8 mouse cellular contexts compared by ENCODE assay signal in the genomic region with DNA sequence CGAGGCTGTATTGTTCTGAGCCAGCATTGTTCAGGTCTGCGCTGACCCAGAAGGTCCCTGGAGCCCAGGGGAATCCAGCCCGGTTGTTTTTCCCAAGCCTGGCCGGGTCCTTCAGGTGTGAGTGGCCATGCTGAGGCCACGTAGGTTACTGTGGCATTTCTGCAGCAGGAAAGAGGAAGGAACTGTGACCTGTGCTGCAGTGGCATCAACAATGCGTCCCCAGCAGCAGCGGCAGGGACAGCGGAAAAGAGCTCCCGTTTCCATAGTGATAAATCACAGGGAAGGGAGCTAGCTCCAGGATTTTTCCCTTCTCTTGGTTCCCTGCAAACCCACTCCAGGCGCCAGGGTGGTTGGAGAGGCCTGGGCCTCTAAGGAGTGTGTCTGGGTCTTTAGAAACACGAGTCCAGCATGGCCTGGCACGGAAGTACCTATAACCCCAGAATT. TPM values are rescaled to one million over a fixed set of nuclear protein-coding genes. Genes with fewer than 3 reads are reported as not detected.
DNase-seq lines count a peak whose midpoint lies in the region; ATAC-seq and TF ChIP-seq lines count a peak whose summit lies in the region.

No protein-coding gene starts in this region.

- H3K27me3 ChIP-seq in E14TG2a.4 (ENCODE audit: insufficient read depth, low read length): no peaks in the 10 kb centered on the region
- H3K27me3 ChIP-seq in heart, embryonic 11.5 days (ENCODE audit: control insufficient read depth, insufficient read depth, low read length): no peaks in the 10 kb centered on the region
- H3K27me3 ChIP-seq in kidney, adult 2 months (replicated peaks; ENCODE audit: control insufficient read depth, insufficient read depth, low read length): no peaks in the 10 kb centered on the region
- H3K27me3 ChIP-seq in liver, embryonic 11.5 days (replicated peaks; ENCODE audit: control insufficient read depth, insufficient read depth, low read length): no peaks in the 10 kb centered on the region

- peak overlapping the region; percentile 18; the same call in 1 of the 2 replicates for H3K27ac ChIP-seq in heart, embryonic 11.5 days (ENCODE audit: low read depth, low read length)
- peak overlapping the region; percentile 66 for H3K27ac ChIP-seq in kidney, adult 2 months (ENCODE audit: insufficient read depth, low read depth, low read length)
- H3K27ac ChIP-seq in liver, embryonic 11.5 days (ENCODE audit: low read depth, low read length): no peak overlapping the region

- no peaks in the 10 kb centered on the region for H3K36me3 ChIP-seq in E14TG2a.4 (ENCODE audit: insufficient read depth, low read length)
- H3K36me3 ChIP-seq in heart, embryonic 11.5 days (ENCODE audit: control insufficient read depth, insufficient read depth, low read length): no peaks in the 10 kb centered on the region
- H3K36me3 ChIP-seq in kidney, adult 2 months (ENCODE audit: control insufficient read depth, insufficient read depth, low read length): no peaks in the 10 kb centered on the region
- no peaks in the 10 kb centered on the region for H3K36me3 ChIP-seq in liver, embryonic 11.5 days (ENCODE audit: control insufficient read depth, insufficient read depth, low read length)

- H3K4me1 ChIP-seq in E14TG2a.4 (replicated peaks; ENCODE audit: low read depth, low read length): peaks cover 24% of the 10 kb centered on the region
- peaks cover 9% of the 10 kb centered on the region for H3K4me1 ChIP-seq in heart, embryonic 11.5 days (ENCODE audit: control insufficient read depth, insufficient read depth, low read length)
- no peaks in the 10 kb centered on the region; the same call in 1 of the 2 replicates for H3K4me1 ChIP-seq in kidney, adult 2 months (ENCODE audit: control insufficient read depth, insufficient read depth, low read length)
- peaks cover 4% of the 10 kb centered on the region; the same call in 1 of the 2 replicates for H3K4me1 ChIP-seq in liver, embryonic 11.5 days (replicated peaks; ENCODE audit: control insufficient read depth, insufficient read depth, low read length)

- H3K4me3 ChIP-seq in E14TG2a.4 (replicated peaks; ENCODE audit: low read length): peak overlapping the region; percentile 3; the same call in 1 of the 2 replicates
- H3K4me3 ChIP-seq in heart, embryonic 11.5 days (ENCODE audit: low read depth, low read length): no peak overlapping the region
- H3K4me3 ChIP-seq in kidney, adult 2 months (ENCODE audit: insufficient read depth, low read depth, low read length): no peak overlapping the region
- H3K4me3 ChIP-seq in liver, embryonic 11.5 days (ENCODE audit: low read depth, low read length): no peak overlapping the region

- no peak overlapping the region for H3K9ac ChIP-seq in heart, embryonic 11.5 days (ENCODE audit: low read depth, low read length)
- H3K9ac ChIP-seq in liver, embryonic 11.5 days (ENCODE audit: low read depth, low read length): no peak overlapping the region

- H3K4me2 ChIP-seq in heart, embryonic 11.5 days: no peak overlapping the region; the same call in 1 of the 2 replicates
- H3K4me2 ChIP-seq in liver, embryonic 11.5 days: no peak overlapping the region

- DNase-seq in embryo, embryonic 9.5 days (ENCODE audit: extremely low spot score): peak; percentile 49
- DNase-seq in kidney, adult 2 months: peak; percentile 74
- DNase-seq in left cerebral cortex, postnatal 4 days: peak; percentile 11
- DNase-seq in retina, postnatal 1 day: peak; percentile 45
- no peak for DNase-seq in cerebellum, adult 8-10 months
- DNase-seq in liver, embryonic 11.5 days (ENCODE audit: low spot score): no peak

- intact Hi-C loops in left cerebral cortex, postnatal 4 days (cut with DNase I): no loop called here

- no peaks in the 10 kb centered on the region for H3K9me3 ChIP-seq in E14TG2a.4 (ENCODE audit: low read length)
- no peaks in the 10 kb centered on the region for H3K9me3 ChIP-seq in heart, embryonic 11.5 days (replicated peaks; ENCODE audit: control insufficient read depth, low read length)
- no peaks in the 10 kb centered on the region for H3K9me3 ChIP-seq in liver, embryonic 11.5 days (ENCODE audit: control insufficient read depth, low read length)

- WGBS in heart, embryonic 11.5 days (ENCODE audit: insufficient replicate concordance): 30% methylated on average over 12 of the region's 12 CpGs
- WGBS in kidney, adult 2 months: 46% methylated on average over 12 of the region's 12 CpGs
- WGBS in liver, embryonic 11.5 days: 46% methylated on average over 12 of the region's 12 CpGs

- TF ChIP-seq POLR2A in kidney, adult 2 months (IDR thresholded peaks at IDR 0.05; ENCODE audit: low read depth, low read length): no peak

- ATAC-seq in heart, embryonic 11.5 days (replicated peaks; ENCODE audit: insufficient number of reproducible peaks, low FRiP score, low TSS enrichment): no peak
- no peak for ATAC-seq in liver, embryonic 11.5 days (replicated peaks; ENCODE audit: low FRiP score)

- no peak for TF ChIP-seq CTCF in E14TG2a.4 (conservative IDR thresholded peaks at IDR 0.05; ENCODE audit: low read length)
- no peak for TF ChIP-seq CTCF in kidney, adult 2 months (conservative IDR thresholded peaks at IDR 0.05; ENCODE audit: insufficient read depth, insufficient read length, low read depth, low read length)

RNA-seq across cellular contexts. Expression of gene Pecam1, which starts 13.2 kb away (rescaled TPM):
- polyA plus RNA-seq in heart, embryonic 11.5 days (2014; fragmentation: Nextera tagmentation; extraction: Ambion mirVana): 52.0 and 61.8 TPM in 2 replicates
- polyA plus RNA-seq in kidney, adult 2 months (2012; rRNA removed): 56.8 and 60.4 TPM in 2 replicates
- 10 to 100 TPM; 17.7 TPM for total RNA-seq in left cerebral cortex, postnatal 4 days (2021)
- polyA plus RNA-seq in liver, embryonic 11.5 days (2014; fragmentation: Nextera tagmentation; extraction: Ambion mirVana): 17.8 and 18.0 TPM in 2 replicates

RNA-seq across cellular contexts. Expression of gene Milr1, which starts 13.8 kb away (rescaled TPM):
- polyA plus RNA-seq in heart, embryonic 11.5 days (2014; fragmentation: Nextera tagmentation; extraction: Ambion mirVana): 1.2 TPM in 2 replicates
- 0.27 and 0.66 TPM in 2 replicates for polyA plus RNA-seq in kidney, adult 2 months (2012; rRNA removed)
- total RNA-seq in left cerebral cortex, postnatal 4 days (2021): under 1 TPM; 0.56 to 0.93 TPM
- 2.3 and 2.4 TPM in 2 replicates for polyA plus RNA-seq in liver, embryonic 11.5 days (2014; fragmentation: Nextera tagmentation; extraction: Ambion mirVana)

RNA-seq across cellular contexts. Expression of gene Polg2, which starts 42.1 kb away (rescaled TPM):
- polyA plus RNA-seq in heart, embryonic 11.5 days (2014; fragmentation: Nextera tagmentation; extraction: Ambion mirVana): 7.5 and 9.3 TPM in 2 replicates
- polyA plus RNA-seq in kidney, adult 2 months (2012; rRNA removed): 6.3 and 7.2 TPM in 2 replicates
- 1 to 10 TPM; 5.2 to 6.2 TPM for total RNA-seq in left cerebral cortex, postnatal 4 days (2021)
- 9.3 and 10.9 TPM in 2 replicates for polyA plus RNA-seq in liver, embryonic 11.5 days (2014; fragmentation: Nextera tagmentation; extraction: Ambion mirVana)

RNA-seq across cellular contexts. Expression of gene Ddx5, which starts 51.8 kb away (rescaled TPM):
- 277 and 291 TPM in 2 replicates for polyA plus RNA-seq in heart, embryonic 11.5 days (2014; fragmentation: Nextera tagmentation; extraction: Ambion mirVana)
- polyA plus RNA-seq in kidney, adult 2 months (2012; rRNA removed): 253 and 261 TPM in 2 replicates
- 100 to 1,000 TPM; 737 to 784 TPM for total RNA-seq in left cerebral cortex, postnatal 4 days (2021)
- 288 and 310 TPM in 2 replicates for polyA plus RNA-seq in liver, embryonic 11.5 days (2014; fragmentation: Nextera tagmentation; extraction: Ambion mirVana)

RNA-seq across cellular contexts. Expression of gene Cep95, which starts 51.9 kb away (rescaled TPM):
- 15.6 and 17.0 TPM in 2 replicates for polyA plus RNA-seq in heart, embryonic 11.5 days (2014; fragmentation: Nextera tagmentation; extraction: Ambion mirVana)
- 2.2 and 3.6 TPM in 2 replicates for polyA plus RNA-seq in kidney, adult 2 months (2012; rRNA removed)
- 10 to 100 TPM; 14.6 to 19.6 TPM for total RNA-seq in left cerebral cortex, postnatal 4 days (2021)
- polyA plus RNA-seq in liver, embryonic 11.5 days (2014; fragmentation: Nextera tagmentation; extraction: Ambion mirVana): 18.6 and 21.1 TPM in 2 replicates

Comparison
In these comparisons a context has a peak if more than half of its experiments do, and no peak if none do; other contexts are left out.
1. DNase-seq: peak in embryo, embryonic 9.5 days (single experiment), kidney, adult 2 months (single experiment), left cerebral cortex, postnatal 4 days (single experiment) and retina, postnatal 1 day (single experiment); none in cerebellum, adult 8-10 months (single experiment) and liver, embryonic 11.5 days (single experiment).